In genomic region chr16:25394676-25395075, GRCm38 (mm10) we compare ENCODE assay signal across 17 mouse cellular contexts.
A peak's percentile ranks its signal among the peaks of the same experiment; 100 is the strongest.
DNase-seq lines count a peak whose midpoint lies in the region; ATAC-seq lines count a peak whose summit lies in the region.
"Had no signal": no experiment of that assay in that cellular context is flagged by ENCODE, and none has a peak within 500 bp of the region (broad histone marks: within the 10 kb centered on the region; RNA-seq: fewer than 3 reads in every experiment).

No protein-coding gene starts in this region.

- no peaks in the 10 kb centered on the region for H3K27me3 ChIP-seq in kidney, embryonic 15.5 days
- H3K27me3 ChIP-seq: embryonic facial prominence, embryonic 12.5 days; forebrain, embryonic 15.5 days; heart, embryonic 13.5 days; hindbrain, embryonic 15.5 days had no signal

- no peak overlapping the region for H3K4me2 ChIP-seq in kidney, embryonic 15.5 days
- H3K4me2 ChIP-seq: embryonic facial prominence, embryonic 12.5 days; forebrain, embryonic 15.5 days; heart, embryonic 13.5 days; hindbrain, embryonic 15.5 days had no signal

- H3K27ac ChIP-seq in kidney, embryonic 15.5 days = no peak overlapping the region
- H3K27ac ChIP-seq: embryonic facial prominence, embryonic 12.5 days; forebrain, embryonic 15.5 days; heart, embryonic 13.5 days; hindbrain, embryonic 15.5 days had no signal

- H3K4me3 ChIP-seq in kidney, embryonic 15.5 days (replicated peaks) = no peak overlapping the region
- H3K4me3 ChIP-seq: embryonic facial prominence, embryonic 12.5 days; forebrain, embryonic 15.5 days; heart, embryonic 13.5 days; hindbrain, embryonic 15.5 days had no signal

- 76% methylated on average over 1 of the region's 1 CpGs for WGBS in kidney, embryonic 15.5 days

- H3K9me3 ChIP-seq in kidney, embryonic 15.5 days (replicated peaks) = no peaks in the 10 kb centered on the region
- H3K9me3 ChIP-seq: embryonic facial prominence, embryonic 12.5 days; forebrain, embryonic 15.5 days; heart, embryonic 13.5 days; hindbrain, embryonic 15.5 days had no signal

- no peaks in the 10 kb centered on the region for H3K4me1 ChIP-seq in kidney, embryonic 15.5 days
- H3K4me1 ChIP-seq: embryonic facial prominence, embryonic 12.5 days; forebrain, embryonic 15.5 days; heart, embryonic 13.5 days; hindbrain, embryonic 15.5 days had no signal

- no peak for ATAC-seq in kidney, embryonic 15.5 days (replicated peaks; ENCODE audit: low FRiP score)
- ATAC-seq in common myeloid progenitor, adult 5-6 weeks (replicated peaks; ENCODE audit: low read depth, poor library complexity, severe bottlenecking) = peak; percentile 22; the same call in 1 of the 2 replicates
- ATAC-seq: activated CD4-positive, CD25-positive, alpha-beta regulatory T cell, adult 4 months; forebrain, embryonic 15.5 days had no signal

- H3K36me3 ChIP-seq in kidney, embryonic 15.5 days = no peaks in the 10 kb centered on the region
- H3K36me3 ChIP-seq: embryonic facial prominence, embryonic 12.5 days; forebrain, embryonic 15.5 days; heart, embryonic 13.5 days; hindbrain, embryonic 15.5 days had no signal

- peak; percentile 65 to 66 for DNase-seq in kidney, adult 8-10 months
- peak; percentile 19 for DNase-seq in kidney, postnatal 14 days
- DNase-seq in layer of hippocampus, adult 8-10 months (ENCODE audit: low spot score in 2 of 2) = no peak
- DNase-seq in B cell, adult 2 months = no peak
- DNase-seq: adrenal gland, postnatal 14 days; cerebellum, adult 18-20 months; cerebellum, adult 9-11 months; gastrocnemius, postnatal 36 days; heart, adult 11 months; heart, postnatal 36 days had no signal

- H3K9ac ChIP-seq in kidney, embryonic 15.5 days = no peak overlapping the region
- H3K9ac ChIP-seq: embryonic facial prominence, embryonic 12.5 days; forebrain, embryonic 15.5 days; heart, embryonic 13.5 days; hindbrain, embryonic 15.5 days had no signal

Comparison
In these comparisons a context has a peak if more than half of its experiments do, and no peak if none do; other contexts are left out.
1. DNase-seq: peak in kidney, adult 8-10 months (2 of 2) and kidney, postnatal 14 days (single experiment); none in layer of hippocampus, adult 8-10 months (0 of 2) and B cell, adult 2 months (0 of 2).